Mouse (Mus musculus): ENCODE results near the gene Ly75.

Gene Ly75

DNA sequence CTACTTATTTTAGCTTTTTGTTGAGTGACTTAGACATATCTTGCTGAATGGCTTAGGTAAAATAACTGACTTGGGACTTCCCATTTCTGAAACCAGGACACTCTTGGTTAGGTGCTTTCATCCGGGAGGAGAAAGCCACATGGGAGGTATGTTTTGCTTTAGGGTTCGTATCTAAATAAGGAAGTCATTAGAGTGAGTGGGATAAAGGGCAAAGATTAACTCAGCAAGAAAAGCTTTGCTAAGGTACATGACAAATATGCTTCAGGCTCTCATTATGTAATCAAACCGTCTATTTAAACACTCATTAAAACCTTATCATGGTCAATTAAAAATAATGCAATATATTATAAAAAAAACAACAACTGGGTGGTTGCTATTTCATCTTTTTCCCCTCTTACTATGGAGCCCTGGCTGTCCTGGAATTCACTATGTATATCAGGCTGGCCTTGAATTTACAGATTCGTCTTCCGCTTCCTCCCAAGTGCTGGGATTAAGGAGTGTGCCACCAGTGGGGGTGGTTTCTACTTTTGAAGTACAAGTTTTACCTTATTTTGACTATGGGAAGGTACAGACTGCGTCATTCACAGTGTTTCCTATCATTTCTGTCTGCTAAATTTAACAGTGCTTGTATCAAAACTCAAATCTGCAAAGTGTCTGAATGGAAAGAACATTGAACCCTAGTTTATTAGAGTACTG is 60.9 kb downstream of the Ly75 start:
- DNase-seq: no peak

GRCm38 (mm10) chr2:60303796-60304195 is 79.3 kb downstream of the Ly75 start:
- no peak for DNase-seq

DNA sequence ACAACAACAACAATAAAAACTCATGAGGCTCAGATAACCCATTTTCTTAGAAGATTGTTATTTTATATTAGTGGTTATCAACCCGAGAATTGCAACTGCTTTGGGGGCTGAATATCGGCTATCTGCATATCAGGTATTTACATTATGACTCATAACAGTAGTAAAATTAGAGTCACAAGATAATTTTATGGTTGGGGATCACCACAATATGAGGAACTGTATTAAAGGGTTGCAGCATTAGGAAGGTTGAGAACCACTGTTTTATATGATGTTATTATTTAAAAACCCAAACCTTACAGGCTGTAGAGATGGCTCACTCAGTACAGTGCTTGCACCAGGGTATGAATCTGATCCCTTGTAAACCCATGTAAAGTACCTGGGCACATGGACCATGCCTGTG is 83.8 kb downstream of the Ly75 start:
- DNase-seq: no peak

DNA sequence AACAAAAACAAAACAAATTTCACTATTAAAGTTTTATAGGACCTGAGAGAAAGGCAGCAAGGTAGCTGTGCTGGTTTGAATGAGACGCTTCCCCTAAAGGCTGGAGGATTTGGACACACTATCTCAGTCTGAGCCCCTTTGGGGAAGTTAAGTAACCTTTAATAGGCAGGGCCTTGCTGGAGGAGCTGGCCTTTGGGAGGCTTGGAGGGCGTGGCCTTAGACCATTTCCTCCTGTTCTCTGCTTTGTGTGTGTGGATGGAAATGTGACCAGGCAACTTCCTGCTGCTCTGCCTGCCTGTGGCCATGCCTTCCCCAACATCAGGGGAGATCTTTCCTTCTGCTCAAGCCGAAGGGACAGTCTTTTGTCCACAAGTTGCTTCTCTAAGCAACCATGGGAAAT is 84.8 kb downstream of the Ly75 start:
- DNase-seq: no peak

GRCm38 (mm10) chr2:60291381-60291780 is 91.7 kb downstream of the Ly75 start:
- no peak for DNase-seq

DNA sequence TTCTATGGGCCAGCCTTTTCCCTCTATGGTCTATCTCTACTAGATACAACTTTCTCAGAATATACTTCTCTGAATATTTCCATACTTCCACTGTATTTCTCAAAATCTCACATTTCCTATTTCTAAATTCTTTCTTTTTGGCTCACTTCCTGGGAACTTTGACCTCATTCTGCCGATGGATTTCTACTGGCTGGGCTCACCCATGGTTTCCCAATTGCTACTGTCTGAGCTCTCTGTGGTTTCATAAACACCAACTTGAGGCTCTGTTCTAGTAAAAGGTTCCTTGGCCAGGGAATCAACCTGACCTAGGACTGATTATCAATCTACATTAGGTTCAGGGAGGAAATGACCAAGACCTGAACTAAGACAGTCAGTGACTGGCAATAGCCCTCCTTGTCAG is 93.7 kb downstream of the Ly75 start:
- DNase-seq: no peak

- DNase-seq: no peak
Measured at GRCm38 (mm10) chr2:60288606-60289005, 94.5 kb downstream of the Ly75 start.

- DNase-seq: no peak
Measured at GRCm38 (mm10) chr2:60285107-60285617, 97.9 kb downstream of the Ly75 start.

DNA sequence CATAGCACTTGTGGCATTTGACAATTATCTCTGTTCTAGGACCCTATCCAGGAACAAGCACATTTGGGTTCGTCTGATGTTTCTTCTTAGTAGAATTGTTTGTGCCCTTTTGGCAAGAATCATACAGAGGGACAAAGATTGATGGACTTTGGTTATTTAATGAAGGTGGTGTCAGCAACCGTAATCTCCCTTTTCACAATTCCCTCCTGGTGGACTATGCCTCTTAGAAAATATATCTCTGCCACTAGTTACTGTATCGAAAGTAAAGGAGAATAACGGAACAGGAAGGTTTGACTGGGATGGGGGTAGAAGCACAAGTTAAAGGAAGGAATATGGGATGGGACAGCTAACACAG is 98.7 kb downstream of the Ly75 start, which contains the start of gene Cd302:
Cd302 (minus strand) TSS at position 22 of the 355 bp plus-strand sequence.
- no peak for DNase-seq

GRCm38 (mm10) chr2:60283751-60284466 is 99.2 kb downstream of the Ly75 start:
- DNase-seq: peak; percentile 26 to 49

DNA sequence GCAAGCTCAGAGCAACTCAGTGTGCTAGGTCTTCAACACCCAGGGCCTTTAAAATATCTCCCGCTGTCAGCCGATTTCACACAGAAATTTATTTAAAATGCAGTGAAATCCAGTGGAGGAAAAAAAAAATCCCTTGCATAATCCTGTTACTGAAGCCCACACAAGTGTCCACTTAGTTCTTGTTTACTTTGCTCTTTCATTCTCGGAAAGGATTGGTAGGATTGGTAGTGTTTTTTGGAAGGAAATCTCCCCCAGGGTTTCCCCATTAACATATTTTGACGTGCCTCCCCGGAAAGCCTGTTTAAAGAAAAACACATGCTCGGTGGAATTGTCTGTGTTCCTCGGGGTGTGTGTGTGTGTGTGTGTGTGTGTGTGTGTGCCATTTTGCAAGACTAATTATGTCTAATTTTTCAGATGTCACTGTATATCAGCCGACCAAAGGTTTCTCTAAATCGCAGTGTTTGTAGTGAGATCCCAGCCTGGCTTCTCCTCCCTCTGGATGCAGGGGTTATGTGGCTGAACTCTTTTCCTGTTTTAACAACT is 99.8 kb downstream of the Ly75 start:
- no peak for DNase-seq

DNA sequence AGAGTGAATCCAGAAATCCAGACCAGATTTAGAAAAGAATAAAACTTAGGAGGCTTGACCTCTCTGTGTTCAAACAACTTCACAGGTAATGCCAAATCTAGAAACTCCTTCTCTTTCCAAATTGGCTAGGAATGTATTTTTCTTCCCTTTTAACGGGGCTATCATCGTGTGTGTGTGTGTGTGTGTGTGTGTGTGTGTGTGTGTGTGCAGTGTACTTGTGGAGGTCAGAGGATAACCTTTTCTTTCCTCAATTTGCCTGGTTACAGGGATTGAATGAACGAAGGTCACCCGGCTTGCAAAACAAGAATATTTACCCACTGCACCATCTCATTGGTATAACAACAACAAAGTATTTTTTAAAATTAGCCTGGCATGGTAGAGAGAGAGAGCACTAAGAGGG is 100.5 kb downstream of the Ly75 start:
- DNase-seq: no peak

DNA sequence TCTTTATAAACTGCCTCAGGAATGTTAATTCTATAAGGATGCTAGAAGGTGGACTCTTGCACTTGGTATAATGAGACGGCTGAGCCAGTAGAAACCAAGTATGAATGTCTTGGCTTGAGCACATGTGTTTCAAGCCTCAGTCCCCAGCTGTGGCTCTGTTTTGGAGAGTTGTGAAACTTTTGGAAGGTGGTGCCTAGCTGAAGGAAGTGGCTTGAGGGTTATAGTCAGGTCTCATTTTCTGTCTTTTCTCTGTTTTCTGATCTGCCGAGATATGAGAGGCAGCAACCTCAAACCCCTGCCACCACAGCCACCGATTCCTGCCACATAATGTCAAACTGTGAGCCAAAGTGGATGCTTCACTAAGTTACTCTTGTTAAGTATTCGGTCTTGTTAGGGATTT is 104.5 kb downstream of the Ly75 start:
- no peak for DNase-seq

DNA sequence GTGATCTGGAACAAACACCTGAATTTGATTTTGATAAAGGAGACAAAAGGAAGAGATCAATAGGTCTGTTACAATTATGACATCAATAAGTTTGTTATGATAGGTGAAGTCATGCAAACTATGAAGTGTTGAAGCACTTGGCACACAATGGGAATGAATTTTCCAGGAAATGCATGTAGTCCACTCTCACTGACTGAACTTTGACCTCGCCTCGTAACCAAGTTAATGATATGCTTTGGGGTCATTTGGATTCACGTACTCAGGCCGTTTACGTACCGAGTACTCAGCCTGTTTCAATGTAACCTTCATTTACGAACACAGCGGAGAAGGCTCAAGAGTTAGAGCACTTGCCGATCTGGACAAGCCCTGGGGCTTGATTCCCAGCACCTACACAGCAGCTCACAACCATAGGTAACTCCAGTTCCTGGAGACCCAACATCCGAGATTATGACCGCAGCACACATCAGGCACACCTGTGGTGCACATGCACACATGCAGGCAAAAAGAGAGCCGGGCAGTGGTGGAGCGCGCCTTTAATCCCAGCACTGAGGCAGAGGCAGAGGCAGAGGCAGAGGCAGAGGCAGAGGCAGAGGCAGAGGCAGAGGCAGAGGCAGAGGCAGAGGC is 113.1 kb downstream of the Ly75 start:
- DNase-seq: no peak

GRCm38 (mm10) chr2:60267567-60267966 is 115.5 kb downstream of the Ly75 start:
- DNase-seq: no peak

DNA sequence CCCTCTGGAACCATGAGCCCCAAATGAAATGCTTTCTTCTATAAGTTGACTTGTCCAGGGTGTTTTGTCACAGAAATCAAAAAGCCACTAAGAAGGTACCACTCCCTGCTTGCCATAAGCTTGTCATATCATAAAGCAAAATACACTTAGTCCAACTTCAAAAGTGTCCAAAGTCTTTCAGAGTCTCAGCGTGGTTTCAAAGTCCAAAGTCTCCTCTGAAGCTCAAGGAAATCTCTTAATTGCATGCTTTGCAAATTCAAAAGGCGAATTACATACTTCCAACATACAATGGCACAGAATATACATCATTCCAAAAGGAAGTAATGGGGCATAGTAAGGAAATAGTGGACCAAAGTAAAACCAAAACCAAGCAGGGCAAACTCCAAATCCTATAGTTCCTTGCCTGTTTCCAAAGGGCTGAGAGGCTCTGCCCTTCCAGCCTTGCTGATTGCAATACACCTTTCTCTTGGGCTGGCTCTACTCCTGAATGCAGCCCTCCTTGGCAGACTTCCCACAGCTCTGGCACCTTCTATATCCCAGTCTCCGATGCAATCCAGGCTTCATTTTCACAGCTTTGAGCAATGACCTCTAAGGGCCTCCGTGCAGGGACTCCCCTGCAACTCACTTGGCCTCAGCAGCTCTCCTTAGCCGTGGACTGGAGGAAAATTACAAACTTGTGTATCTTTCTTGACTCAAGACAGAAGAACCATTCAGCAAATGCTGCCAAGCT is 122.3 kb downstream of the Ly75 start:
- no peak for DNase-seq

DNA sequence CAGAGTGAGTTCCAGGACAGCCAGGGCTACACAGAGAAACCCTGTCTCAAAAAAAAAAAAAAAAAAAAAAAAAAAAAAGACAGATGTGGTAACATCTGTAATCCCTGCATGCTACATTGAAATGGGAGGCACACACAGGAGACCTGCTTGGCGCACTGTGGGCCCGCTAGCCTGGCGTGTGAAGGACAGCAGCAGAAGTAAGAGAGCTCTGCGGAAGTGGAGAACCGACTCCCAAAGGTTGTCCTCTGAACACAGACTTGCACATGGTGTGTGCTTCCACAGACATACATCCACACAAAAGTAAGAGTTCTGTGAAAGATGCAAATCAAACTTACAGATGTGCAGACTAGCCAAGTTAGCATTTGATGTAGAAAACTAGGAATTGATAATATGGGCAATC is 123.9 kb downstream of the Ly75 start:
- DNase-seq: no peak

DNA sequence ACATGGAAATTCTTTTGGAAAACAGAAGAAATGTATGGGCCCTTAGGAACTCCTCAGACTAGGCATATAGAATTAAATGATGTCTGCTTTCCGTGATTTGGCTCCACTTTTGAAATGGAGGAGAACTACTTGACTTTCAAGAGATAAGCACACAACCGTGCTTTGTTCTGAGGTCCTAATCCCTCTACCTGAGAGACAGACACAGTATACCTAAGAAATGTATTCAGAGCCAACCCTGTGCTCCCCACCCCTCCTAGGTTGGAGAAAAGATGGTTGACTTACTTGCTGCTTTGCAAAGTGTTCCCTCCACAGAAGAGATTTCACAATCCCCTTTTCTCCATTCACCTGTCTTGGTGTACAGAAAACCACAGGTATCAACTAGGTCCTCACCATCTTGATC is 126.4 kb downstream of the Ly75 start:
- DNase-seq: no peak

- DNase-seq: no peak
Measured at GRCm38 (mm10) chr2:60253506-60253905, 129.6 kb downstream of the Ly75 start.

DNA sequence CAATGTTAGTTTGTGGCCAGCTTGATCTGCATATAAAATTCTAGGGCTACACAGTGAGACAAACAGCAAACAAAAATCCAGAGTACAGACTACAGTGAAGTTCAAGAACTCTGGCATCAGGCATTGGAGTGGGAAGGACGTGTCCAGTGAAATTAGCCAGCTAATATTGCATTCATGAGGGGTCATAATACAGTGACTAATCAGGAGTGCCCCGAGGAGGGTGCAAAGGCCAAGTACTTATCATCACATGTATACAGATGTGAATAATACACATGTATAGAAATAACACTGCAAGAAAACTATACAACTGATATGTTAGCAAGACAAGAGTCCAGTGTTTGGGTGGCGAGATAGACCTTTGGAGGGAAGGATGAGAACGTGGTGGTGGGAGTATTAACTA is 130.3 kb downstream of the Ly75 start:
- no peak for DNase-seq

All from thymus, adult 18-20 months (tissue).